Mouse (Mus musculus): ENCODE measurements around the gene Grhpr. TPM values are rescaled to one million over a fixed set of nuclear protein-coding genes. Genes with fewer than 3 reads are reported as not detected.
"Not testable (repeated sequence)": the region's sequence is repeated elsewhere in the genome, so short reads cannot be mapped to it uniquely, and the experiment has no call there.

Grhpr gene
- polyA plus RNA-seq, 1 experiment from 2014 or later, result 38.2 TPM

DNA sequence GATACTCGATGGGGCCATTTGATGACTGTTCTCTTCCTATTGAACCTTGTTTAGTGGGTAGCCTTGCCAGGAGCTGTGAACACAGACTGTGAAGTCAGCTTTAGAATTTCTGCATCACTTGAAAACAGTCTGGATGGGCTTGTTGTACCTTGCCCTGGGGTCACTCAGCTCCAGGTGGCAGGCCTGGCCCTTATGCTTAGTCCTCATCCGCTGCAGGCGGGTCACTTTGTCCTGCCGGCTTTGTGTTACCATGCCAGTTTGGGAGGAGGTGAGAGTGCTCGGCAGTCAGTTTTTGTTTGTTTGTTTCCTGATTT lies 736 bp downstream of the Grhpr start:
- peak overlapping the region; percentile 84 for H3K9ac ChIP-seq (ENCODE audit: low read length)
- no peaks in the 10 kb centered on the region for H3K36me3 ChIP-seq (ENCODE audit: control insufficient read depth, insufficient read depth, low read length)
- no peaks in the 10 kb centered on the region for H3K9me3 ChIP-seq (ENCODE audit: control insufficient read depth, low read length)
- WGBS, result 22% methylated on average over 5 of the region's 5 CpGs
- H3K4me2 ChIP-seq, result peak overlapping the region; percentile 93
- H3K27me3 ChIP-seq (ENCODE audit: control insufficient read depth, insufficient read depth, low read length), result no peaks in the 10 kb centered on the region
- no peak for DNase-seq (ENCODE audit: low spot score, missing footprints)
- no peak for ATAC-seq (ENCODE audit: low FRiP score)
- peak overlapping the region; percentile 68 for H3K4me3 ChIP-seq (ENCODE audit: low read depth, low read length)
- H3K4me1 ChIP-seq (ENCODE audit: control insufficient read depth, insufficient read depth, low read length), result peaks cover 12% of the 10 kb centered on the region; the same call in 1 of the 2 replicates
- H3K27ac ChIP-seq (ENCODE audit: low read depth, low read length), result no peak overlapping the region

DNA sequence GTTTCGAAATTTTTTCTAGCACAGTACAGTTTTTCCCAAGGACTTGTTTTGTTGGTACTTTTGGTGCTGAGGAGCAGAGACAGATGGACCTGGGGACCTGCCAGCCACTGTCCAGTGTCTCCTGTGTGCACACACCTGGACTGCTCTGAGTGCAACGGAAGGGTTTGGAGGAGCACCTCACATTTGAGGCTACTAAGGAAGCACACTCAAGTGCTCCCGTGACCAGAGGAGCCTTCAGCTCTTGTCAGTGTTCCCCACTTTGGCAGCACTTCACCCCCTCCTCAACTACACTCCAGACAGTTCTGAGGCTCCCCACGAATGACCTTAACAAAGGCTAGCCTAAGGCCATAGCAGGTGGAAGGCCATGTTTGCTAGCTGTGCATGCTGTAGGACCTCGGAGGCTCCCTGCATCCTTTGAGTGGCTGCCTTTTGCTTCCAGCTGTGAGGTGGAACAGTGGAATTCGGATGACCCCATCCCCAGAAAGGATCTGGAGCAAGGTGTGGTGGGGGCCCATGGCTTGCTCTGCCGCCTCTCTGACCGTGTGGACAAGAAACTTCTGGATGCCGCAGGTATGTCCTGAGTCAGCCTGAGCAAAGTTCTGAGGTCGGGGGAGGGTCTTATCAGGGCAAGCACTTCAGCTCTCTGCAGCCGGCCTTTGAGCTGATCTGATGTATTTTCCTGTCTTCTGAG lies 1.4 kb downstream of the Grhpr start:
- H3K9ac ChIP-seq (ENCODE audit: low read length), result peak overlapping the region; percentile 84; the same call in 1 of the 2 replicates
- H3K4me1 ChIP-seq (ENCODE audit: control insufficient read depth, insufficient read depth, low read length), result peaks cover 12% of the 10 kb centered on the region; the same call in 1 of the 2 replicates
- no peak overlapping the region for H3K27ac ChIP-seq (ENCODE audit: low read depth, low read length)
- DNase-seq (ENCODE audit: low spot score, missing footprints), result peak; percentile 81
- H3K4me2 ChIP-seq, result peak overlapping the region; percentile 93; the same call in 1 of the 2 replicates
- WGBS, result 79% methylated on average over 11 of the region's 11 CpGs
- no peak for ATAC-seq (ENCODE audit: low FRiP score)
- H3K4me3 ChIP-seq (ENCODE audit: low read depth, low read length), result no peak overlapping the region
- H3K9me3 ChIP-seq (ENCODE audit: control insufficient read depth, low read length), result no peaks in the 10 kb centered on the region
- no peaks in the 10 kb centered on the region for H3K36me3 ChIP-seq (ENCODE audit: control insufficient read depth, insufficient read depth, low read length)
- no peaks in the 10 kb centered on the region for H3K27me3 ChIP-seq (ENCODE audit: control insufficient read depth, insufficient read depth, low read length)

DNA sequence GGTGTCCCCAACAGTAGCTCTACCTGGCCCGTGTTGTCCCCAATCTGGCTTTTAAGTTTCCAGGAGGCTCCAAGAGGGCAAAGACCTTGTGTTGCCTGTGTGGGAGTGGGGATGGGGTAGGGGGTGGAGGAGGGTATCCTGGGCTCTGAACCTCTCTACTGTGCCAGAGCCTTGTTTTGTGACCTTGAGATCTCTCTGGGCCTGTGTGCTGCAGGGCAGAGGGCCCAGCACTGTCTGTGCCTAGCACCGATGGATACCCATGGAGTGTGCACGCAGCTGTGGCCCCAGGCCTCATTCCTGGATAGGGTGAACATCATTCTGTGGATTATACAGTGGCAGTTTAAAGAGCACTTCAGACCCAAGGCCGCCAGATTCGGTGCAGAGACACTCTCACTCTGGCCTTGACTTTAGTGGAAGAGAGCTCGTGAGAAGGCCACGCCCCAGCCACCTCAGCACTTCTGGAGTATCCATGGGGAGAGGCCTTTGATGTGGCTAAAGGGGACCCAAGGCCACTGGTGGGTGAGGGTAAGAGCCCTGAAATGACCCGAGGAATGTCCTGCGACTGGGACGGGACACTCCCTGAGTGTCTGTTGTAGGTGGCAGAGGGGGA lies 2.0 kb downstream of the Grhpr start:
- Histone ChIP-seq H3K4me2 (no peak overlapping the region), H3K9me3 (ENCODE audit: control insufficient read depth, low read length) (no peaks in the 10 kb centered on the region), H3K36me3 (ENCODE audit: control insufficient read depth, insufficient read depth, low read length) (no peaks in the 10 kb centered on the region), H3K27me3 (ENCODE audit: control insufficient read depth, insufficient read depth, low read length) (no peaks in the 10 kb centered on the region), H3K27ac (ENCODE audit: low read depth, low read length) (no peak overlapping the region), H3K4me3 (ENCODE audit: low read depth, low read length) (no peak overlapping the region), H3K4me1 (ENCODE audit: control insufficient read depth, insufficient read depth, low read length) (peaks cover 12% of the 10 kb centered on the region; the same call in 1 of the 2 replicates), H3K9ac (ENCODE audit: low read length) (no peak overlapping the region)
- ATAC-seq (ENCODE audit: low FRiP score) (no peak), DNase-seq (ENCODE audit: low spot score, missing footprints) (peak; percentile 64)
- WGBS, result 91% methylated on average over 10 of the region's 10 CpGs

DNA sequence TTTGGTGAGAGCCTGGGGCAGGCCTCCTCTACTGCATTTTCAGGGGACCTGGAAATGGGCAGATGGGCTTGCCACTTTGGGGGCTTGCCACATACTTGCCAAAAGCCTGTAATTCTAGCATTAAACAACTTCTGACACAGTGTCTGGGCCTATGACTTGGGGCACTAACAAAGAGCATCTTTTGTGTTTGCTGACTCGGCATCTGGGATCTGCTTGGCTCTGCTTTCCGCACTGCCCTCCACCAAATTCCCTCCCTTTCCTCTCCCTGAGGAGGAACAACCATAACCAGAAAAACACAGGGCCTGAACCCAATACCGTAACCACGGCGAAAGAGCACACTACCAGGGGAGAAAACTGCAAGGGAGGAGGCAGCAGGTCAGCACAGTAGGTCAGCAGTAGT lies 9.4 kb downstream of the Grhpr start:
- 91% methylated on average over 5 of the region's 5 CpGs for WGBS
- no peak overlapping the region for H3K9ac ChIP-seq (ENCODE audit: low read length)
- H3K27me3 ChIP-seq (ENCODE audit: control insufficient read depth, insufficient read depth, low read length), result no peaks in the 10 kb centered on the region
- no peak overlapping the region for H3K27ac ChIP-seq (ENCODE audit: low read depth, low read length)
- peaks cover 5% of the 10 kb centered on the region; the same call in 1 of the 2 replicates for H3K36me3 ChIP-seq (ENCODE audit: control insufficient read depth, insufficient read depth, low read length)
- H3K9me3 ChIP-seq (ENCODE audit: control insufficient read depth, low read length), result no peaks in the 10 kb centered on the region
- H3K4me3 ChIP-seq (ENCODE audit: low read depth, low read length), result no peak overlapping the region
- peak; percentile 4 for DNase-seq (ENCODE audit: low spot score, missing footprints)
- no peaks in the 10 kb centered on the region for H3K4me1 ChIP-seq (ENCODE audit: control insufficient read depth, insufficient read depth, low read length)
- ATAC-seq (ENCODE audit: low FRiP score), result no peak
- H3K4me2 ChIP-seq, result no peak overlapping the region

DNA sequence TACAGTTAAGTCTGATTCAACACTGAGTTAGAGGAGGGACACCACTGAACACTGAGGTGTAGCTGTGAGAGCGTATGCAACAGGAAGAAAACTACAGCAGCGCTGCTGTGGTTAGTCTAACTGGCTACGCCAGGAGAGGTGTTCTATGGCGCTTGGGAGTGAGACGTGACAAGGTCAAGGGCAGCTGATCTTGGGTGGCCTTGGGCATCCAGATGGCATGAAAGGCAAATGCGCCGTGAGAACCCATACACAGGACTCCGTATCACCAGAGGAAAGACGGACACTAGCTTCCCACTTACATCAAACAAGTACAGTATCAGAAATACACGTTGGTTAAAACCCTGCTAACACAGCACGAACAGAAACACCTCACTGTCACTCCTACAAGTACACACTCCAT lies 11.1 kb downstream of the Grhpr start:
- not testable (repeated sequence) for H3K36me3 ChIP-seq (ENCODE audit: control insufficient read depth, insufficient read depth, low read length); H3K4me3 ChIP-seq (ENCODE audit: low read depth, low read length); H3K9me3 ChIP-seq (ENCODE audit: control insufficient read depth, low read length); H3K27ac ChIP-seq (ENCODE audit: low read depth, low read length); H3K9ac ChIP-seq (ENCODE audit: low read length); H3K27me3 ChIP-seq (ENCODE audit: control insufficient read depth, insufficient read depth, low read length); ATAC-seq (ENCODE audit: low FRiP score); H3K4me2 ChIP-seq; H3K4me1 ChIP-seq (ENCODE audit: control insufficient read depth, insufficient read depth, low read length)
- 93% methylated on average over 11 of the region's 11 CpGs for WGBS
- DNase-seq (ENCODE audit: low spot score, missing footprints), result peak; percentile 19

DNA sequence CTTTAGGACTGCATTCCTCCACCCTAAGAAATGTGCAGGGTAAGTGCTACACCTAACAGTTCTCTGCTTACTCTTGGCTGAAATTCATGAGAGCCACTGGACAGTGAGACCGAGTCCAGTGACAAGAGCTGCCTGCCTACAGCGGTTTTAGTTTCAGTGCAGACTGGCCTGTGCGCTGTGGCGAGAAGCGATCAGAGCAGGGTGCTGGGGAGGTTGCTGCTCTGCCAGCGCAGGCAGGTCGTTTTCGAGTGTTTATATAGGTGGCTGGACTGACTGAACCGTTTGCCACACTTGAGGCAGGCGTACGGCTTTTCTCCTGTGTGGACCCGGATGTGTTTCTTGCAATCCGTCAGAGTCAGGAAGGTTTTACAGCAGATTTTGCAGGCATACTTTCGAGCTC lies 12.0 kb downstream of the Grhpr start:
- H3K27me3 ChIP-seq (ENCODE audit: control insufficient read depth, insufficient read depth, low read length); DNase-seq (ENCODE audit: low spot score, missing footprints); H3K4me3 ChIP-seq (ENCODE audit: low read depth, low read length); H3K9ac ChIP-seq (ENCODE audit: low read length); H3K4me1 ChIP-seq (ENCODE audit: control insufficient read depth, insufficient read depth, low read length); H3K4me2 ChIP-seq; H3K27ac ChIP-seq (ENCODE audit: low read depth, low read length); H3K36me3 ChIP-seq (ENCODE audit: control insufficient read depth, insufficient read depth, low read length); ATAC-seq (ENCODE audit: low FRiP score); H3K9me3 ChIP-seq (ENCODE audit: control insufficient read depth, low read length): not testable (repeated sequence)
- 91% methylated on average over 14 of the region's 14 CpGs for WGBS

DNA sequence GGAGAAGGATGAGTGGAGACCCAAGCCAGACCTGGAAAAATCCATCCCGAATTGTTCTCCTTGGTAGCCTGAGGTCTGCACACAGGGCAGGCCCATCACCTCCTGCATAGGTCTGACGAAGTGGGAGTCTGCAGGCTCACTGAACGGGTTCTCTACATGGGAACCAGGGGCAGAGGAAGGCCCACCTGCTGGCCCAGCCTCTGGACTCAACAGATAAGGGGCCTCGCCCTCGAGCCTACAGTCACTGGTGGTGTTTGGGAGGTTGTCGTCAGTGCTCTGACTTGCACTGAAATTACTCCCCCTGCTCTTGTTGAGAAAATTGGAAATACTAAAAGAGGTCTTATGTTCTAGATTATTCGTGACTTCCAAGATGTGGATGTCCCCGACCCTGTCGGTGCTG lies 12.7 kb downstream of the Grhpr start:
- DNase-seq (ENCODE audit: low spot score, missing footprints) (no peak), ATAC-seq (ENCODE audit: low FRiP score) (no peak)
- Histone ChIP-seq H3K27ac (ENCODE audit: low read depth, low read length) (no peak overlapping the region), H3K9ac (ENCODE audit: low read length) (no peak overlapping the region), H3K4me2 (no peak overlapping the region), H3K36me3 (ENCODE audit: control insufficient read depth, insufficient read depth, low read length) (peaks cover 5% of the 10 kb centered on the region; the same call in 1 of the 2 replicates), H3K9me3 (ENCODE audit: control insufficient read depth, low read length) (no peaks in the 10 kb centered on the region), H3K4me3 (ENCODE audit: low read depth, low read length) (no peak overlapping the region), H3K4me1 (ENCODE audit: control insufficient read depth, insufficient read depth, low read length) (peaks cover 4% of the 10 kb centered on the region; the same call in 1 of the 2 replicates), H3K27me3 (ENCODE audit: control insufficient read depth, insufficient read depth, low read length) (no peaks in the 10 kb centered on the region)
- 92% methylated on average over 9 of the region's 9 CpGs for WGBS

DNA sequence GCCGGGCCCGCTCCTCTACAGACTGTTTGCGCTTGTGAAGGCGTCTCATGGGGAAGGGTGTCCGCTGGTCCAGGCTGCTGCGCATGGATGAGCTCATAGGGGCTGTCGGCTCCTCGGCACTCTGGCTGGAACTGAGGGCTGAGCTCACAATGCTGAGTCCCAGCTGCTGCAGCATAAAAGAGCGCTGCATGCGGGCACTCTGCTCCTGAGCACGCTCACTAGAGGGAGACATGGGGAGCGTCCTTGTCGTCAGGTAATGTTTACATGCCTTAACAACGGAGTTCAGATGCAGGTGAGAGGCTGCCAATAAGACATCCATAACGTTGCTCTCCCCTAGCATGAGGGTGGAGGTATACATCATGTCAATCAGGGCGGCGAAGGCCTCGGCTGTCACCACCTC lies 13.6 kb downstream of the Grhpr start:
- Histone ChIP-seq H3K9ac (ENCODE audit: low read length) (no peak overlapping the region), H3K4me3 (ENCODE audit: low read depth, low read length) (no peak overlapping the region), H3K27me3 (ENCODE audit: control insufficient read depth, insufficient read depth, low read length) (no peaks in the 10 kb centered on the region), H3K4me2 (no peak overlapping the region), H3K9me3 (ENCODE audit: control insufficient read depth, low read length) (no peaks in the 10 kb centered on the region), H3K4me1 (ENCODE audit: control insufficient read depth, insufficient read depth, low read length) (peaks cover 4% of the 10 kb centered on the region; the same call in 1 of the 2 replicates), H3K27ac (ENCODE audit: low read depth, low read length) (no peak overlapping the region), H3K36me3 (ENCODE audit: control insufficient read depth, insufficient read depth, low read length) (peaks cover 5% of the 10 kb centered on the region; the same call in 1 of the 2 replicates)
- WGBS, result 88% methylated on average over 18 of the region's 18 CpGs
- DNase-seq (ENCODE audit: low spot score, missing footprints), result peak; percentile 26
- ATAC-seq (ENCODE audit: low FRiP score), result no peak

DNA sequence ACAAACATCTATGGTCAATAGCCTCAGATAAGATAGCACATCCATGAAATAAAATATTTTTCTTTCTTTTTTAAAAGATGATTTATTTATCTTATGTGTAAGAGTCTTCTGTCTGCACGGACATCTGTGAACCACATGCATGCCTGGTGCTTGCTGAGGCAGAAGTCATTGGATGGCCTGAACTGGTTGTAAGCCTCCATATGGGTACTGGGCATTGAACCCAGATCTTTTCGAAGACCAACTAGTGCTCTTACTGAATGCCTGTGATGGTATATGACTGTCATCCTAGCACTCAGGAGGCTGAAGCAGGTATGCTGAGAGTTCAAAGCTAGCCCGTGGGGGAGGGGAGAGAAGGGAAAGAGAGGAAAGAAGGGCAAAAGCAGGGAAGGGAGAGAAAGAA lies 16.9 kb downstream of the Grhpr start:
- Histone ChIP-seq H3K4me2 (no peak overlapping the region), H3K36me3 (ENCODE audit: control insufficient read depth, insufficient read depth, low read length) (peaks cover 5% of the 10 kb centered on the region; the same call in 1 of the 2 replicates), H3K27me3 (ENCODE audit: control insufficient read depth, insufficient read depth, low read length) (no peaks in the 10 kb centered on the region), H3K4me1 (ENCODE audit: control insufficient read depth, insufficient read depth, low read length) (peaks cover 4% of the 10 kb centered on the region; the same call in 1 of the 2 replicates), H3K27ac (ENCODE audit: low read depth, low read length) (no peak overlapping the region), H3K9me3 (ENCODE audit: control insufficient read depth, low read length) (no peaks in the 10 kb centered on the region), H3K9ac (ENCODE audit: low read length) (no peak overlapping the region), H3K4me3 (ENCODE audit: low read depth, low read length) (no peak overlapping the region)
- no peak for ATAC-seq (ENCODE audit: low FRiP score)
- 80% methylated on average over 3 of the region's 3 CpGs for WGBS
- peak; percentile 31 for DNase-seq (ENCODE audit: low spot score, missing footprints)
